Mouse (Mus musculus) intestine, embryonic 14.5 days (tissue): ENCODE measurements at regions not wholly inside any gene's neighbourhood (a gene's known extent, or its start where the extent isn't known, plus 50 kb on each side); places are given as distances from the start of the nearest gene placed in this dataset.

Experiments used
- ATAC-seq: fragments of 200-750 bp; cut with Nextera tagmentation; replicated peaks from 2 replicates; pipeline ENCODE4 v1.8.0; 2017; ENCODE audit warnings: low read depth, moderate number of reproducible peaks, moderate TSS enrichment, moderate library complexity; ENCODE audit not compliant: low FRiP score, low TSS enrichment
- DNase-seq: peaks from one replicate; pipeline ENCODE4 v3.0.0-alpha.2; 2018; ENCODE audit warnings: low spot score
- H3K27ac ChIP-seq: fragments of 300-500 bp; sonication (generic); 2 replicates; pipeline ENCODE4 v1.5.1; 2014; ENCODE audit warnings: low read depth, mild to moderate bottlenecking, control low read depth
- H3K27me3 ChIP-seq: fragments of 300-500 bp; sonication (generic); replicated peaks from 2 replicates; pipeline ENCODE4 v1.6.1; 2014; ENCODE audit warnings: low read length, control low read depth; ENCODE audit not compliant: control insufficient read depth, insufficient read depth
- H3K36me3 ChIP-seq: fragments of 300-500 bp; sonication (generic); 2 replicates; pipeline ENCODE4 v1.6.1; 2014; ENCODE audit warnings: low read length, control low read depth; ENCODE audit not compliant: control insufficient read depth, insufficient read depth
- H3K4me1 ChIP-seq: fragments of 300-500 bp; sonication (generic); replicated peaks from 2 replicates; pipeline ENCODE4 v1.6.1; 2014; ENCODE audit warnings: low read length, control low read depth, mixed read lengths; ENCODE audit not compliant: control insufficient read depth, insufficient read depth
- H3K4me2 ChIP-seq: fragments of 300-500 bp; sonication (generic); 2 replicates; pipeline ENCODE4 v1.6.1; 2014; ENCODE audit warnings: low read length
- H3K4me3 ChIP-seq: fragments of 300-500 bp; sonication (generic); 2 replicates; pipeline ENCODE4 v1.5.1; 2014; ENCODE audit warnings: low read depth, low read length, control low read depth, mixed read lengths
- H3K9ac ChIP-seq: fragments of 300-500 bp; sonication (generic); 2 replicates; pipeline ENCODE4 v1.6.1; 2014; ENCODE audit warnings: mild to moderate bottlenecking, low read length
- H3K9me3 ChIP-seq: fragments of 300-500 bp; sonication (generic); 2 replicates; pipeline ENCODE4 v1.6.1; 2016; ENCODE audit warnings: low read length, control low read depth; ENCODE audit not compliant: control insufficient read depth
- WGBS: fragments of 180-500 bp; shearing (Covaris S2); extraction: QIAGEN DNeasy Blood & Tissue Kit; methylation state at CpG from one replicate; pipeline ENCODE4 v1.1.7; 2014; 5-methylcytosine and 5-hydroxymethylcytosine counted together

GRCm38 (mm10) chr13:107514236-107514635 lies 492.3 kb upstream of the Kif2a start:
- 90% methylated on average over 3 of the region's 3 CpGs for WGBS

GRCm38 (mm10) chr13:107513274-107514146 lies 491.6 kb upstream of the Kif2a start:
- H3K27me3 ChIP-seq: no peaks in the 10 kb centered on the region
- H3K36me3 ChIP-seq: no peaks in the 10 kb centered on the region
- no peak overlapping the region for H3K4me3 ChIP-seq
- no peaks in the 10 kb centered on the region for H3K9me3 ChIP-seq
- DNase-seq (no peak), ATAC-seq (no peak)
- H3K4me2 ChIP-seq: no peak overlapping the region
- no peak overlapping the region for H3K27ac ChIP-seq
- 77% methylated on average over 6 of the region's 6 CpGs for WGBS
- no peaks in the 10 kb centered on the region for H3K4me1 ChIP-seq
- H3K9ac ChIP-seq: no peak overlapping the region

More at GRCm38 (mm10) chr13:107514236-107514635, 492.3 kb upstream of the Kif2a start:
- Histone ChIP-seq H3K4me3 (no peak overlapping the region), H3K27me3 (no peaks in the 10 kb centered on the region), H3K9me3 (no peaks in the 10 kb centered on the region), H3K36me3 (no peaks in the 10 kb centered on the region), H3K4me2 (no peak overlapping the region), H3K27ac (no peak overlapping the region), H3K9ac (no peak overlapping the region), H3K4me1 (no peaks in the 10 kb centered on the region)
- DNase-seq (no peak), ATAC-seq (no peak)

- Histone ChIP-seq H3K27ac (no peak overlapping the region), H3K27me3 (no peaks in the 10 kb centered on the region), H3K4me3 (no peak overlapping the region), H3K9ac (no peak overlapping the region), H3K4me1 (no peaks in the 10 kb centered on the region), H3K4me2 (no peak overlapping the region), H3K9me3 (no peaks in the 10 kb centered on the region), H3K36me3 (no peaks in the 10 kb centered on the region)
- 42% methylated on average over 3 of the region's 3 CpGs for WGBS
- ATAC-seq: no peak
- DNase-seq: no peak
Observed at GRCm38 (mm10) chr13:107507336-107507735, 485.4 kb upstream of the Kif2a start.

DNA sequence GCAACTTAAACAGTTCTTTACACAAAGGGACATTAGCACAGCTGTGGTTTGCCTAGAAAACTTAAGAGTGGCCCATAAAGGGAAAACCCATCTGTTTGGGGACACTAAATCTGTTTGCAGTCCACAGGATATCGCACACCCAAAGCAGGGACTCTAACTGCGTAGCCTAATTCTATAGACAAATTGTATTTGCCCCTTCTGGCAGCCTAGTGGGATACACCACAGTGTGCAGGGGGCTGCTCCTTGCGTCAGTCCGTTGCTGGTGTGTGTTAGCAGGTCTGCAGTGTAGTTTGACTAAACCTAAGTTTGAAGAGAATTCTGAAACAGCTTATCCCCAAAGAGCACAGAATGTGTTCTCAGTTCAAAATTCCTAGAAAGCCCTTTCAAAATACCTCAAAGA lies 484.9 kb upstream of the Kif2a start:
- no peak for DNase-seq
- H3K4me2 ChIP-seq: no peak overlapping the region
- H3K4me1 ChIP-seq: no peaks in the 10 kb centered on the region
- H3K9me3 ChIP-seq: no peaks in the 10 kb centered on the region
- no peak for ATAC-seq
- no peak overlapping the region for H3K27ac ChIP-seq
- WGBS: 63% methylated on average over 4 of the region's 4 CpGs
- H3K4me3 ChIP-seq: no peak overlapping the region
- H3K9ac ChIP-seq: no peak overlapping the region
- H3K36me3 ChIP-seq: no peaks in the 10 kb centered on the region
- H3K27me3 ChIP-seq: no peaks in the 10 kb centered on the region

- Histone ChIP-seq H3K9ac (no peak overlapping the region), H3K36me3 (no peaks in the 10 kb centered on the region), H3K4me1 (no peaks in the 10 kb centered on the region), H3K9me3 (no peaks in the 10 kb centered on the region), H3K27me3 (no peaks in the 10 kb centered on the region), H3K27ac (no peak overlapping the region), H3K4me2 (no peak overlapping the region), H3K4me3 (no peak overlapping the region)
- DNase-seq: no peak
- ATAC-seq: no peak
Observed at GRCm38 (mm10) chr13:107505318-107505717, 483.4 kb upstream of the Kif2a start.

GRCm38 (mm10) chr13:107502261-107502660 lies 480.3 kb upstream of the Kif2a start:
- Histone ChIP-seq H3K4me1 (no peaks in the 10 kb centered on the region), H3K4me2 (no peak overlapping the region), H3K9ac (no peak overlapping the region), H3K9me3 (no peaks in the 10 kb centered on the region), H3K4me3 (no peak overlapping the region), H3K27me3 (no peaks in the 10 kb centered on the region), H3K36me3 (no peaks in the 10 kb centered on the region), H3K27ac (no peak overlapping the region)
- 49% methylated on average over 7 of the region's 7 CpGs for WGBS
- no peak for ATAC-seq
- no peak for DNase-seq

DNA sequence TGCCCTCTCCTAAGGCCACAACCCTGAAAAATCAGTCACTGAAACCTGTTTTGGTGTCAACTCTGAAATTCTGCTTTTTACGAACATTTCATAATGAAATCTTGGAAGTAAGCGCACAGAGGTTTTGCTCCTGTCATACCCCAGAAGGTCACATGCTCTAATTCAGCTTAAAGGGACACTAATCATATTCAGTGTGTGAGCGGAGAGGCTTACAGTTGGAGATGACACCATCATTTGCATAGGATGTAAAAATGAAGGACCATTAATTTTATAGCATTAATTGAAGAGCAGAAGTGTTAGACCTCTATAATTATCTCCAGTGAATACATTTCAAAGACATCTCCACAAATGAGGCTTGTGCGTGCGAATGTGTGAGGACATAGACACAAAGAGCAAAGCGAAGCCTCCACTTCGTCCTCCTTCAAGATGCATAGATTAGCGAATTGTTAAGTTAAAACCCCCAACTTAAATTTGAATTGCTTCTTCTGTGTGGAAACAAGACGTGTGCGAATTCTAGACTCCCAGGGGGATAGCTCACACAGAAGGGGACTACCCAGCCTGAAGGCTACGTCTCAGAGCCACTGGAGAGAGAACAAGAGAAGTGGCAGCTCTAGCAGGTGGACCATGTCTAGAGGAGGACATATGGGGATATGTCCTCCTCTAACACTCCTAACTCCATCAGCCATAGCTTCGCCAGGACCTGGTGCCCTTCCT lies 479.0 kb upstream of the Kif2a start:
- Histone ChIP-seq H3K27ac (no peak overlapping the region), H3K27me3 (no peaks in the 10 kb centered on the region), H3K4me3 (no peak overlapping the region), H3K4me1 (no peaks in the 10 kb centered on the region), H3K9me3 (no peaks in the 10 kb centered on the region), H3K9ac (no peak overlapping the region), H3K36me3 (no peaks in the 10 kb centered on the region), H3K4me2 (no peak overlapping the region)
- ATAC-seq (no peak), DNase-seq (no peak)
- 87% methylated on average over 12 of the region's 12 CpGs for WGBS

DNA sequence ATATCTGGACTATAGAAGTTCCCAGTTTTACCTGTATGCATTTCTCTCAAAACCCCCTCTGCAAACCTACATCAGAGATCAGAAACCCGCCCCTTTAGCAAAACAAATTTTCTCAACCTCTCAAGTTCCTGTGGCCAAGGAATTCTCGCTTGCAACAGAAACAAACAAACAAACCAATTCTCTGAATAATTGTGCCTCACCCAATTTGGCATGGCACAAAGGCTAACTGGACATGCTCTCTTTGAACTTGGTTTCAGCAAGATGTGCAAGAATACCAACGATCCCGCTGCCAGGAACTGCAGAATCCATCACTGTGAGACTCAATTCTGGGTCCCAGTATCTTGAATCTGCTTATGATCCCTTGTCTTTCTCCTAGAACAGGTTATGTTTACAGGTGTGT lies 477.4 kb upstream of the Kif2a start:
- WGBS: 73% methylated on average over 4 of the region's 4 CpGs
- H3K4me2 ChIP-seq: no peak overlapping the region
- no peaks in the 10 kb centered on the region for H3K36me3 ChIP-seq
- no peak overlapping the region for H3K9ac ChIP-seq
- no peak overlapping the region for H3K27ac ChIP-seq
- no peak for DNase-seq
- H3K4me1 ChIP-seq: no peaks in the 10 kb centered on the region
- no peak for ATAC-seq
- H3K4me3 ChIP-seq: no peak overlapping the region
- no peaks in the 10 kb centered on the region for H3K27me3 ChIP-seq
- no peaks in the 10 kb centered on the region for H3K9me3 ChIP-seq
